Mouse (Mus musculus): ENCODE measurements around the gene Rilpl1.
"Not testable (repeated sequence)": the region's sequence is repeated elsewhere in the genome, so short reads cannot be mapped to it uniquely, and the experiment has no call there.

The Rilpl1 gene

DNA sequence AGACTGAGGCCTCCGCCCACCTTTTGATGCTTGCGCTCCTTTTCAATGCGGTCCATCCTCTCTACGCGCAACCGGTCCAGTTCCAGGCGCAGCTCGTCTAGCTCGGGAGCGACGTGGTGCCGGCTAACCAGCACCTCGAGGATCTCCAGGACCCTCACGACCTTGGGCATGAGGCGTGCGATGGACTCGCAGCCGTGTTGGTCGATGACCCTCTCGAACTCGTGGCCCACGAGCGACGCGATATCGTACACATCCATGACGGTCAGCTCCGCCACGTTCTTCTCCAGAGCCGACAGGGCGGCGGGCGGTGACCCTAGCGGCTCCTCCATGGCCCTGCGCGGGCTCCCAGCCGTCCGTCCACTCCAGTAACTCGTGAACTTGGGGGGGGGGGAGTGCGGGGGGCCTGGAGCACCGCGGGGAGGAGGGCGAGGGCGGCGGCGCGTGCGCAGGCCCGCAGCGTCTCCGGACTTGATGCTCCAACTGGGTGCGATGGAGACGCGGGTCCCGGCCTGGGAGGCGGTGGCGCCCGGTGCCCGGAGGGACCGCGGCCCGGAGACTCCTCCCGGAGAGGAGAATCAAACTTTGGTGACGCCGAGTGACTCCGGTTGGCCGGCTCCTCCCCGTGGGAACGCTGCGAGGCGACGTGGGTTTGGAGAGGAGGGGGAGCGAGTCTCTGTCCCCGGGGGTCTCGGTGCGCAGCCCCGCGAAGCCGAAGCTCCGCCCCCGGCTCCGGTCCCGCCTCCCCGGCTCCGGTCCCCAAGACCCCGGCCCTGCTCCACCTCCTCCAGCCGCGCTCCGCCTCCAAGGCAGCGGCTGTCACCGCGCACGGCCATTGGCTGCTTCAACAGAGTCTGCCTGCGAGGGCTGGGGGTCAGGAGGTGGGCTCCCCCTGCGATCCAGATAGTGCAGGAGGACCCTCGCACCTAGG is at the start of gene Rilpl1:
TSS of gene Rilpl1 (minus strand) at position 737 of the 928 bp plus-strand sequence.
- DNase-seq (ENCODE audit: low spot score in 2 of 2): peak; percentile 55 to 73

DNA sequence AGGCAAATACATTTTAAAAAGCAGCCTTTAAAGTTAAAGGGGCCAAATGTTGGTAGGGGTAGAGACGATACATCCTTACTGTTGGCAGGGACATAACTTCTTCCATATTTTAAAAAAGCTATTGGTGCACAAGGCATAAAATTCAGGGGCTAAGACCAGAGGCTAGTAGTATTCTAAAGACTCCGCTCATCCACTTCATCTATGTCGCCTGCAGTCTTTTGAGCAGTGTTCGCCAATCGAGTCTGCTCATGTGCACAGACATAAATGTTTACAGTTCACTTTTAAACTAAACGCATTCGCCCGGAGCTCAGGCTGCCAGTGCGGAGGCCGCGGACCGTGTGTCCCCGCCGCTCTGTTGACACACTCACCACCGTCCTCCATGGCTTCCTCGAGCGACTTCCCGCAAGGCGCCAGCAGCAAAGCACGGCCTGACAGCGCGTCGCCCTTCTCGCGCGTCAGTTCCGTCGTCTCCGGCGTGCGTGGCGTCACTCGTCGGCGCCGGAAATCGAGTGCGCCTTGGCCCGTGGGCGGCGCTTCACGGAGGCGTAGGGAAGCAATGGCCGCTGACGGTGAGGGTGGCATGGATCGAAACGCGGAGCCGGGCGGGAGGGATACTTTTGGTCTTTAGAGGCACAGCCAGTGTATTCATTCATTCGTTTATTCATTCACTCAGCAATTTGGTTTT is 47.6 kb upstream of the Rilpl1 start, which contains the start of the genes Eif2b1 and Gtf2h3:
TSS of gene Eif2b1 (minus strand) at position 499 of the 685 bp plus-strand sequence.
TSS of gene Gtf2h3 (plus strand) at position 508 of the 685 bp plus-strand sequence.
- peak; percentile 84 to 93 for DNase-seq (ENCODE audit: low spot score in 2 of 2)

DNA sequence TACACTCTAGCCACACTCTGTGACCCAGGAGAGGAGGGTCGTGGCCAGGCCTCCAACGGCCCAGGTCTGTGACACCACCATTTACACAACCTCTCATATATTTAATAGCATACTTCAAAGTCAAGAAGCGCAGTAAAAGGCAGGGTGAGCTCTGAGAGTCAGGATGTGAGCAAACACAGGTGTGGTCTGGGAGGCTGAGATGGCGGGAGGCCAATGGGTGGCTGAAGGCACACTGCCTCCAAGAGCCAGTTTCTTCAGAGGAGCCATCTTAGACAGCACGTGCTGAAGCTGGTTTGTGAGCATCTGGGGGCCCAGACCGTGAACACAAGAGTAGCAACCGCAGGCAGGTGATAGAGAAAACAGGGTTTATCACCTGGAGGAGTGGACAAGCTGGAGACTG is 44.3 kb upstream of the Rilpl1 start:
- DNase-seq (ENCODE audit: low spot score in 2 of 2): no peak

DNA sequence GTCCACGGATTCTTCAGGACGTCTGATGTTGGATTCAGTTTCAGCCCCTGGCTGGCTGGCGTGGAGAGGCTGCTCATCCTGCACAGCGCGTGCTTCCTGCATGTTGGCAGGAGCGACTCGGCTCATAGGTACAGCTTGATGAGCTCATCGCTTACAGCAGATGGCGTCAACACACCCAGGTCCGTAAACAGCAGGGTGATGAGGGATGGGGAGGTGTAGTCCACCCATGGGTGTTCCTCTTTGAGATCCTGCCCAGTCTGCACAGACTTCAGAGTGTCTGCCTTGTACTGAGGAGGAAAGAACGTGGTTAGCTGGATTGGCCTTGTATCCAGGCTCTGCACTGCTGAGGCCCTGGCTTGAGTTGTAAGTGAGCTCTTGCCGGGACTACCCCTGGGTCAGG is 39.9 kb upstream of the Rilpl1 start:
- peak in 1 of 2 experiments; percentile 20 for DNase-seq (ENCODE audit: low spot score in 2 of 2)

DNA sequence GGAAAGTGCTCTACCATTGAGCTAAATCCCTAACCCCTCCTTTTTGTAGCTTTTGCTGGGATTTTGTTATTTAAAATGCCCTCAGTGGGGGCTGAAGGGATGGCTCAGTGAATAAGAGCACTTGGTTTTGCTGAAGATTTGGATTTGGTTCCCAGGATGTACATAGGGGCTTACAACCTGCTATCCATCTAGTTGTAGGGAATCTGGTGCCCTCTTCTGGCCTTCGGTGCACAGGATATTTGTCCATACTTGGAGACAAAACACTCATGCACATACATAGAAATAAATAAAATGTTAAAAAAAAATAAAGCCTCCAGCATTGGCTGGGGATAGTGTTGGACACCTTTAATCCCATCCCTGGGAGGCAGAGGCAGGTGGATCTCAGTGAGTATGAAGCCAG is 24.0 kb upstream of the Rilpl1 start:
- no peak for DNase-seq (ENCODE audit: low spot score in 2 of 2)

DNA sequence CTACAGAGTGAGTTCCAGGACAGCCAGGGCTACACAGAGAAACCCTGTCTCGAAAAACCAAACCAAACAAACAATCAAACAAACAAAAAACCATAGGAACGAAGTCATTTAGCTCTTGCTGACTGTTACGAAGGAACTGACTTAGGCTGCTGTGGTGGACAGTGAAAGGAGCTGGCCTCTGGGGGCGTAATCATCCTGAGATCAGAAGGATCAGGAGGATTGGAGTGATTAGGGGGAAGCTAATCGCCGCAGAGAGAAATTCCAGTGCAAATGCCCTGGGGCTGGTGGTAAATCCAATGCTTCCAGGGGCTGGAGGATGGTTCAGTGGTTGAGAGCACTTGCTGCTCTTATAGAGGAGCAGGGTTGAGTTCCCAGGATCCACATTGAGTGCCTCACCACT is 22.4 kb upstream of the Rilpl1 start:
- DNase-seq (ENCODE audit: low spot score in 2 of 2): no peak

DNA sequence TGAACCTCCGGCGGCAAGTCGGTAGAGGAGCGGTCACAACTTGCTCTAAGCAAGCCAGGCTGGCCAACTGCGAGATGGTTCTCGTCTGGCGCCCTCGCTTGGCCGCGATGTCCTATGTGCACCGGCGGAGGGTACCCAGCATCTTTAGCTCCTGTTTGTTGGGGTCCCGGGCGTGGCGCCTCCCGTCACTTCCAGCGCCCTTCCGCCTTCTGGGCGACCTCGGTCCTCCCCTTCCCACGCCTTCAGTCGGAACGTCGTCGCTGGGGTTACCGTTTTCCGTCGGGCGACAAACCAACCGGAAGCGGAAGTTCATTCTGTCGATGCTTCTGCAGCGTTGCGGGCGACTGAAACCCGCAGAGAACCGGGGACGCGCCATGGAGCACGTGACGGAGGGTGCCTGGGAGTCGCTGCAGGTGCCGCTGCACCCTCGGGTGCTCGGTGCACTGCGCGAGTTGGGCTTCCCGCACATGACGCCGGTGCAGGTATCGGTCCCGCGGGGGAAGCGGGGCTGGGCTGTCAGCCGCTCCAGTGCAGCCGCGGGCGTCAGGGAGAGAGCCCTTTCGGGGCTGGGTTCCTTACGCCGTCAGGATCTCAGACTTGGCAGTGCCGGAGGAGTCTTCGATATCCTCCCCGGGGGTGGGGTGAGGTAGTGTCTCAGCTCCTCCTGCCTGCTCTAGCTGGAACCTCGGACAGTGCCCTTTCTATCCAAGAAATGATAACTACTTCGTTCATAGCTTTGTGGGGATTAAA is 21.5 kb upstream of the Rilpl1 start, which contains the start of gene Ddx55:
TSS of gene Ddx55 (plus strand) at position 307 of the 750 bp plus-strand sequence.
- DNase-seq (ENCODE audit: low spot score in 2 of 2): peak; percentile 85 to 87

DNA sequence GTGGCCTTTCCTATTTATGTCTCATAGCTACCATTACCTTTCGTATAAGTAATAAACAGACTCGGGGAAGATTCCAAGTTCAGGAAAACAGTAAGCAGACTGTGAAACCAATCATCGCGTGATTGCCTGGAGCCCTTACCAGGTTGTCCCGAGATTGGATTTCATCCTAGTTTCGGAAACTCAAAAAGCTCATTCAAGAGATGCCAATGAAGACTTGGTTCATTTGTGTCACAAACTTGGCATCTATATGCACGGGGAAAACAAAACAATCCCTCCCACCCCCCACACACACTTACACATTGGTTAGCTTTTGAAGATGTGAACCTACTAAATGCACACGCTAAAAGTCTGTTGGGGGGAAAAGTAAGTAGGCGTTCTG is 20.9 kb upstream of the Rilpl1 start:
- DNase-seq (ENCODE audit: low spot score in 2 of 2): no peak

DNA sequence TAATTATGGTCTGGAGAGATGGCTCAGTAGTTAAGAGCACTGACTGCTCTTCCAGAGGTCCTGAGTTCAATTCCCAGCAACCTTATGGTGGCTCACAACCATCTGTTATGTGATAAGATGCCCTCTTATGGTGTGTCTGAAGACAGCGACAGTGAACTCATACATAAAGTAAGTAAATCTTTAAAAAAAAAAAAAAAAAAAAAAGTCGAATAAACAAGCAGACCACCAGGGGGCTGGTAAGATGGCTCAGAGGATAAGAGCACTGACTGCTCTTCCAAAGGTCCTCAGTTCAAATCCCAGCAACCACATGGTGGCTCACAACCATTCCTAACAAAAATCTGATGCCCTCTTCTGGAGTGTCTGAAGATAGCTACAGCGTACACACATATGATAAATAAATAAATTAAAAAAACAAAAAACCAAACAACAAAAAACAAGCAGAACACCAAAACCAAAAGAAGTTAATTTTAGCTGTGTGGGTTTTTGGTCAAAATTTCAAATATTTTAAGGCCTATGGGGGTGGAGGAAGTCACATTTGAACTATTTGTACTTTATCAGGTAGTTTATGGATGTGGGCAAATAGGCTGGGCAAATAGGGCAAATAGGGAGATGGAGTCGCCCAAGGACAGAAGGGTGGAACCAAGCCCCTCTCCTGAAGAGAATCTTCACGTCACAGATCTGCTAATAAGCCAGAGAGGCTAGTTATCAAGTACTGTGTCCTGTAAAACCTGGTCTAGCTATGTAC is 20.3 kb upstream of the Rilpl1 start:
- DNase-seq (ENCODE audit: low spot score in 2 of 2): not testable (repeated sequence)

DNA sequence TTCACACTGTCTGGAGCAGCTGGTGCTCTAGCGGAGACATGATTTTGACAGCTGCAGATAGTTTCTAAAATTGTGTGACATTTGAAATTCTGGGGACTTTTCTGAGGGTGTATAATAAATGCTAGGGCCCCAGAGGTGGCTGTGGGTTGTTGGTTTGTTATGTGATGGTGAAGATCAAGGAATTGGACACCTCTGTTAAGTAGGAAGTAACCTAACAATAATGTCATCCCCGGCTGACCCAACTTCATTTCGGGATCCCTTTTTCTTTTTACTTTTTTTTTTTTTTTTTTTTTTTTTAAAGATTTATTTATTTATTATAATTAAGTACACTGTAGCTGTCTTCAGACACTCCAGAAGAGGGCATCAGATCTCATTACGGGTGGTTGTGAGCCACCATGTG is 19.5 kb upstream of the Rilpl1 start:
- not testable (repeated sequence) for DNase-seq (ENCODE audit: low spot score in 2 of 2)

DNA sequence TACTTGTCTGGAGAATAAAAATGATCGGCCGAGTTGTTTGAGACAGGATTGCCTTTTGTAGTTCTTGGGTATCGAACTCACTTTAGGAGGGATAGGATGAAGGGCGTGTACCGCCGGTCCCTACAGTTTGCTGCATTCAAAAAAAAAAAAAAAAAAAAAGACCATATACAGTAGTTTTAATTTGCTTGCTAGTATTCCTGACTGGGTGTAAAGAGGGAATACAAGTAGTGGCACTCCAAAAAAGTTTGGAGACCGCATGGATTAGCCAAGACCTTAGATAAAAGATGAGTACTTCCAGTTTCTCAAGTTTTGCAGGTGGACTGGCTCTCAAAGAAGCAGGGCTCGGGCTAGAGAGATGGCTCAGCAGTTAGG is 10.4 kb upstream of the Rilpl1 start:
- no peak for DNase-seq (ENCODE audit: low spot score in 2 of 2)

DNA sequence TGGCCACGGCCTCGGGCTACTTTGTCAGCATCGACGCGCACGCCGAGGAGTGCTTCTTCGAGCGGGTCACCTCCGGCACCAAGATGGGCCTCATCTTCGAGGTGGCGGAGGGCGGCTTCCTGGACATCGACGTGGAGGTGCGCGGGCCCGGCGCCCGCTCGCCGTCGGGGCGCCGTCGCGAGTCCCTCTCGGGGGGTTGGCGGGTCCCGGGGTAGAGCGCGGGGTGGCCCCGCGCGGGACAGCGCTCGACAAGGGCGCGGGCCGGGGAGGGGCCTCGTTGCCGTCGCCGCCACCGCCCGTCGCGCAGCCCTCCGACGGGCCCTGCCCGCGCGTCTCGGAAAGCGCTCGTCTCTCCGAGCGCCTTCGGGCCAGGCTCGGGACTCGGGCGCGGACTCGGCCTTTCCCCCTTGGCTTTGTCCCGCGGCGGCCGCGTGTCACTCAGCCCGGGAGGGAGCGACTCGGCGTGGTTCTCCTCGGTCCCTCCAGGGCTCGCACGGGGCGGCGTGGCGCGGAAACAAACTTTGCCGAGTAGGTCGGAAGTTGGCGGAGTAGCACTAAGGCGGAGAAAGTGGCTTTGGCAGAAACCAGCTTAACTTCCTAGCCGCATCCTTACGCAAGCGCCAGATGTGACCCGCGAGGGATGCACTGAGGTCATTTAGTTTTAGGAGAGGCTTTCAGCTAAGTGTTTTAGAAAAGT is 9.9 kb upstream of the Rilpl1 start:
- DNase-seq (ENCODE audit: low spot score in 2 of 2): peak in 1 of 2 experiments; percentile 35

DNA sequence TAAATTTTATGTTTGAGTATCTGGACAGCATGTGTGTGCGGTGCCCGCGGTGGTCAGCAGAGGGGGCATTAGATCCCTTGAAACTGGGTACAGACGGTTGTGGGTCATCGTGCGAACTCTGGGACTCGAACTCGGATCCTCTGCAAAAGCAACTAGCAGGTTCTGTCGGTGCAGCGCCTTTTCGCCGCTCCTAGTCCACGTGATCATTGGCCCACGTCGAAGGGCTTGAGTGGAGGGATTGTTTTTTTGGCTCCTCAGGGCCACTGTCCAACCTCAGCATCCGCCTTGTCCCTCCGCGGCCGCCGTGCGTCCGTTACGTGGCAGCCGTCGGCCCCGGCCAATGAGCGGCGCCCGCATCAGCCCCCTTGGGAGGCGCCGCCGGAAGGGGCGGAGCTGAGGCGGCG is 9.2 kb upstream of the Rilpl1 start, which contains the start of gene Tmed2:
TSS of gene Tmed2 (plus strand) at position 313 of the 404 bp plus-strand sequence.
- peak; percentile 94 to 96 for DNase-seq (ENCODE audit: low spot score in 2 of 2)

DNA sequence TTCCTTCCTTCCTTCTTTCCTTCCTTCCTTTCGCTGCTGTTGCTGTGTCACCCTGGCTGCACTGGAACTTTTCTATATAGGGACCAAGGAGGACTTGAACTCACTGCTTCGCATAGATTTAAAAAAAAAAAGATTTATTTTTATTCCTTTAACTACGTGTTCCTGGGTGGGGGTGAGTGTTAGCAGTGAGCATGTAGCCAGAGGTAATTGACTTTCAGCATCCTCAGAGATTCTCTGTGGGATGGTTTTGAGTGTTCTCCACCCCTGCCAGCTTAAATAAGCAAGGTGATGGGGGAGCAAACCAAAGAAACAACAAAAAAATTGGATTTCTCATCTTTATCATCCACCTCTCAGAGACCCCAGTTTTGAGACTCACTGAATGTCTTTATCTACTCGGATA is 8.7 kb upstream of the Rilpl1 start:
- DNase-seq (ENCODE audit: low spot score in 2 of 2): no peak

DNA sequence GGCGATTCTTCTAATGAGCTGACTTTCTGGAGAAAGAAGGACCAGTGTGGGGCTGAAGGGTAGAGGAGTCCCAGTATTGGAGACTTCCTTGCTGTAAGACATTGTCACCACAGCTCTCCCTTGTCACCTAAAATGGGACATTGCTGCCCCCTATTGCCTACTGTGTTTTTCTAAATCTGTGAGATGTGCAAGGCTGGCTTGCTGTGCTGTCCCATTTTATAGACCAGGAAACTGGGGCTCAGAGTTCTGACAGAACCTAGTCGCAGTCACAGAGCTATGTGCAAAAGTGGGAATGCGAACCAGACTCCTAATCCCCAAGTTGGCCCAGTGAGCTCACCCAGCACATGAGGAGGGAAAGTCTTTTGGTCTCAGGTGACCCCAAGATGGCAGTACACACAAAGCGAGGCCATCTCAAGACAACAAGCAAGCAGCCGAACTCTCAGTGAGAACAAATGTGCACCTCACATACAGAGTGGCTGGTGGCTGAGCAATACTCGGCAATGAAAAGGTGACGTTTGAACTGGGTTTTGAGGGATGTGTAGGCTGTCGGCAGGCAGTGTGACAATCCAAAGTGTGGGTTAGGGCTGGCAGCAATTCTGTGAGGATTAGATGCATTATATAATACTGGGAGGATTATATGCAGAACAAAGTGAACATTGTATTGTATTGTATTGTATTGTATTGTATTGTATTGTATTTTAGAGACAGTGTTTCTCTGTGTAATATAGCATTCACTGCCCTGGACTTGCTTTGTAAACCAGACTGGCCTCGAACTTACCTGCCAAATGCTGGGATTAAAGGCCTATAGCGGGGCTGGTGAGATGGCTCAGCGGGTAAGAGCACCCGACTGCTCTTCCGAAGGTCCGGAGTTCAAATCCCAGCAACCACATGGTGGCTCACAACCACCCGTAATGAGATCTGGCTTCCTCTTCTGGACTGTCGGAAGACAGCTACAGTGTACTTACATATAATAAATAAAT is 7.9 kb upstream of the Rilpl1 start:
- peak in 1 of 2 experiments; percentile 36 for DNase-seq (ENCODE audit: low spot score in 2 of 2)

DNA sequence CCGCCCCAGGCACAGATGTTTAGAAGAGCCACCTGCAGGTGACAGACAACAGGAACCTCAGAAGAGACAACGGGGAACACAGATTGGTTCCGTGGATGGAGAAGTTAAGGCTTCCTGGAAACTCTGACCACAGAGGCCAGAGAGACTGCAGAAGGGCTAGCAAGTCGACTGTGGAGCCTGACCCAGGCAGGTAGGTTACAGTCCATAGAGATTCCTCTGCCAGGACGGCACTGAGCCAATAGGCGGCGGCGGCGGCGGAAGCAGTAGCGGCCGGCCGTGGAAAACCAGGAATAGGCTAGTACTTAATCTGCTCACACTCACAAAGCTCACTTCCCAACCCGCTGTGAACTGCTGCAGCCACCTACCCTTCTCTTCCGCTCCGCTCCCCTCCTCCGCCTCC is 5.6 kb upstream of the Rilpl1 start:
- no peak for DNase-seq (ENCODE audit: low spot score in 2 of 2)

DNA sequence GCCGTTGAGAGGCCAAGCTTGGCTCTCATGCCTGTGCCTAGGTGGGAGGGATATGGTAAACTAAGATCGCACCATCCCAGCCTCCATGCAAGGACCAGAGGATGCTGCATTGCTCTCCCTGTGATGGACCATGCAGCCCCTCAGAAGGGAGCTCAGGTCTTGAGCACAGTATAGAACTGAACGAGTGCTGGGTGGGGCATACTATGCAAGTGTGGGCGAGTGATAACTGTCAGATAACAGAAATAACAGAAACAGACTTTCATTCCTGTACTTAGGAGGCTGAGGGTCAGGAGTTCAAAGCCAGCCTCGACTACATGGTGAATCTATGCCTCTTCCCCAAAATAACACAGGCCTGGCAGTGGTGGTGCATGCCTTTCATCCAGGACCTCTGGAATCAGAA is 3.8 kb upstream of the Rilpl1 start:
- DNase-seq (ENCODE audit: low spot score in 2 of 2): no peak

DNA sequence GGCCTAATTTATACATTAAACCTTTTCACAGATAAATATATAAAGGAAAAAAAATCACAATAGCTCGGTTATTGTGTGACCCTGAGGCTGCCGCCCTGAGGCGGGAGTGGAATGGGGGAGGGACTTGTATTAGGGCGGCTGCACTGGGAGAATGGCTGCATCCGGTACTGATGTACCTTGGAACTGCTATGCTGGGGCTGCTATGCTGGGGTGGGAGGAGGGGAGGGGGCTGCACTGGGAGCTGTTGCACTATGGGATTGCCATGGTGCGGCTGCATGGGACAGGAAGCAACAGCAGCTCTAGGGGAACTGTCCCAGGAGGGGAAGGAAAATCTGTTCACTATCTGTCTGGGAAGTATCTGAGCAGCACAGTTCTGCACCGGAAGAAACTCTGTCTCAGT is 1.3 kb upstream of the Rilpl1 start:
- DNase-seq (ENCODE audit: low spot score in 2 of 2): no peak

DNA sequence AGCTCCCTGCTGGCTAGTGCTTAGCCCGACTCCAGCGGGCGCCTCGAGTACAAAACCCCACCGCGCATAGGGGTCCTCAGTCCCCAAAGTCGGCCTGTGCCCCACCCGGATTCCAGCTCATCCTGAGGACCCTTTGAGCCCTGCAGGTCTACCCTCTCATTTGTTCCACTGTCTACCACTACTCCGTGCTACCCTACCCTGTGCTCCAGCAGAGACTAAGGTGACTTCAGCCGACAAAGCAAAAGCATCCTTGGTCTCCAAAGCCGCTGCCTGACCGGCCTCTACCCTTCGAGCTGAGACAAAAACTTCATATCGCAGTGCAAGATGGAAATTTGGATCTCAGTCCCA is 366 bp upstream of the Rilpl1 start:
- no peak for DNase-seq (ENCODE audit: low spot score in 2 of 2)
